ENCODE assay signal across 9 mouse cellular contexts in genomic region chr1:152746426-152746825, GRCm38 (mm10). TPM values are rescaled to one million over a fixed set of nuclear protein-coding genes. Genes with fewer than 3 reads are reported as not detected.
DNase-seq lines count a peak whose midpoint lies in the region; ATAC-seq and TF ChIP-seq lines count a peak whose summit lies in the region.
"Had no signal": no experiment of that assay in that cellular context is flagged by ENCODE, and none has a peak within 500 bp of the region (broad histone marks: within the 10 kb centered on the region; RNA-seq: fewer than 3 reads in every experiment).

No protein-coding gene starts in this region.

- H3K4me3 ChIP-seq in CH12.LX (replicated peaks in 1 of 3; ENCODE audit: low read depth in 2 of 3, low read length in 2 of 3, poor library complexity in 1 of 3), result no peak overlapping the region
- H3K4me3 ChIP-seq in forebrain, embryonic 13.5 days, result no peak overlapping the region
- no peak overlapping the region for H3K4me3 ChIP-seq in olfactory bulb, adult 2 months (ENCODE audit: insufficient read depth, low read depth, low read length)
- H3K4me3 ChIP-seq: embryonic facial prominence, embryonic 12.5 days had no signal

- peak in 1 of 2 experiments; percentile 79; a peak in 2 of 4 replicates for TF ChIP-seq CTCF in CH12.LX (conservative IDR thresholded peaks at IDR 0.05 in 1 of 2, IDR thresholded peaks at IDR 0.05 in 1 of 2; ENCODE audit: low read depth in 2 of 2, low read length in 2 of 2)
- peak; percentile 27; the same call in 1 of the 2 replicates for TF ChIP-seq CTCF in olfactory bulb, adult 2 months (IDR thresholded peaks at IDR 0.05; ENCODE audit: insufficient read depth, low read depth, low read length)

- no peak for TF ChIP-seq EP300 in CH12.LX (IDR thresholded peaks at IDR 0.05; ENCODE audit: low read length)

- no peaks in the 10 kb centered on the region for H3K36me3 ChIP-seq in CH12.LX (replicated peaks in 1 of 2; ENCODE audit: control insufficient read depth in 1 of 2, insufficient read depth in 1 of 2, low read length in 1 of 2)
- H3K36me3 ChIP-seq in forebrain, embryonic 13.5 days (ENCODE audit: poor library complexity, severe bottlenecking), result no peaks in the 10 kb centered on the region
- H3K36me3 ChIP-seq: embryonic facial prominence, embryonic 12.5 days had no signal

- in situ Hi-C loops in CH12.LX (cut with MboI; ENCODE audit: low pct_ligation_motif_present, low pct_unique_long_range_greater_than_20kb, low sequenced_read_pairs), result loop anchor here (10.0 kb wide), 1 partner anchor 222 kb away; no protein-coding TSS in a partner anchor

- peak; percentile 78 for TF ChIP-seq RAD21 in CH12.LX (IDR thresholded peaks at IDR 0.05; ENCODE audit: low read depth, low read length)

- H3K4me2 ChIP-seq in CH12.LX (ENCODE audit: insufficient read depth, low read depth, poor library complexity, severe bottlenecking), result no peak overlapping the region
- H3K4me2 ChIP-seq in forebrain, embryonic 13.5 days, result no peak overlapping the region
- H3K4me2 ChIP-seq: embryonic facial prominence, embryonic 12.5 days had no signal

- H3K9ac ChIP-seq in CH12.LX (ENCODE audit: insufficient read depth, low read depth), result no peak overlapping the region
- H3K9ac ChIP-seq in forebrain, embryonic 13.5 days, result no peak overlapping the region
- H3K9ac ChIP-seq: embryonic facial prominence, embryonic 12.5 days had no signal

- H3K27me3 ChIP-seq in CH12.LX (replicated peaks), result no peaks in the 10 kb centered on the region
- H3K27me3 ChIP-seq in forebrain, embryonic 13.5 days, result no peaks in the 10 kb centered on the region
- H3K27me3 ChIP-seq: embryonic facial prominence, embryonic 12.5 days had no signal

- ATAC-seq in forebrain, embryonic 13.5 days, result peak; percentile 61; the same call in 1 of the 2 replicates

- TF ChIP-seq POLR2A in CH12.LX (IDR thresholded peaks at IDR 0.05; ENCODE audit: low read depth, low read length), result no peak
- no peak for TF ChIP-seq POLR2A in olfactory bulb, adult 2 months (IDR thresholded peaks at IDR 0.05; ENCODE audit: insufficient read depth, low read depth, low read length)

- no peak overlapping the region for H3K27ac ChIP-seq in CH12.LX (ENCODE audit: insufficient read depth, low read depth)
- H3K27ac ChIP-seq in forebrain, embryonic 13.5 days, result no peak overlapping the region
- no peak overlapping the region for H3K27ac ChIP-seq in olfactory bulb, adult 2 months (ENCODE audit: insufficient read depth, low read depth, low read length)
- H3K27ac ChIP-seq: embryonic facial prominence, embryonic 12.5 days had no signal

- dilution Hi-C loops in CH12.LX (cut with MboI; ENCODE audit: extremely low pct_ligation_motif_present, extremely low pct_unique_long_range_greater_than_20kb, low sequenced_read_pairs), result no loop called here

- peak; percentile 57 for DNase-seq in CH12.LX (ENCODE audit: extremely low read depth)
- DNase-seq in c-Kit-positive CD71-positive TER-119-negative erythroid progenitor cells, embryonic 14.5 days (ENCODE audit: low read depth), result peak; percentile 40
- peak; percentile 84 to 92 for DNase-seq in heart, postnatal 14 days
- peak; percentile 83 to 95 for DNase-seq in kidney, postnatal 36 days
- peak; percentile 73 to 82 for DNase-seq in lung, adult 18-20 months
- DNase-seq in testis, postnatal 14 days (ENCODE audit: low spot score), result peak; percentile 44

- WGBS in forebrain, embryonic 13.5 days, result 4% methylated on average over 5 of the region's 5 CpGs
- WGBS in olfactory bulb, adult 2 months, result 5% methylated on average over 5 of the region's 5 CpGs

- intact Hi-C loops in heart, postnatal 14 days (cut with DNase I), result loop anchor here (1.0 to 10.0 kb wide), 3 partner anchors 122 to 342 kb away; no protein-coding TSS in a partner anchor

- peaks cover 0 to 11% of the 10 kb centered on the region in 2 experiments; a peak in 3 of 4 replicates for H3K4me1 ChIP-seq in CH12.LX (ENCODE audit: control insufficient read depth in 1 of 2, insufficient read depth in 2 of 2)
- H3K4me1 ChIP-seq in forebrain, embryonic 13.5 days, result peaks cover 13% of the 10 kb centered on the region
- H3K4me1 ChIP-seq in olfactory bulb, adult 2 months (ENCODE audit: control insufficient read depth, insufficient read depth, low read length), result peaks cover 14% of the 10 kb centered on the region

- H3K9me3 ChIP-seq in CH12.LX (replicated peaks; ENCODE audit: low read length), result no peaks in the 10 kb centered on the region
- no peaks in the 10 kb centered on the region for H3K9me3 ChIP-seq in forebrain, embryonic 13.5 days (replicated peaks)
- H3K9me3 ChIP-seq: embryonic facial prominence, embryonic 12.5 days had no signal

- no peaks in the 10 kb centered on the region for H3K79me2 ChIP-seq in CH12.LX (replicated peaks; ENCODE audit: control insufficient read depth, extremely low read depth, insufficient read depth, poor library complexity, severe bottlenecking)

TF ChIP-seq in CH12.LX, 34 proteins besides CTCF, POLR2A, EP300 and RAD21:
- TF ChIP-seq RCOR1 (conservative IDR thresholded peaks at IDR 0.05; ENCODE audit: low read depth, low read length) (no peak), PAX5 (IDR thresholded peaks at IDR 0.05; ENCODE audit: low read length) (no peak), IRF4 (IDR thresholded peaks at IDR 0.05; ENCODE audit: low read depth, low read length) (0 out of 2 replicates have a peak, but pooled peaks have one; percentile 14), ZC3H11A (IDR thresholded peaks at IDR 0.05; ENCODE audit: low read depth, low read length) (0 out of 2 replicates have a peak, but pooled peaks have one; percentile 25), MEF2A (IDR thresholded peaks at IDR 0.05; ENCODE audit: borderline replicate concordance, low read depth, low read length) (0 out of 2 replicates have a peak, but pooled peaks have one; percentile 19), SMC3 (IDR thresholded peaks at IDR 0.05; ENCODE audit: low read depth, low read length) (peak; percentile 83), GABPA (IDR thresholded peaks at IDR 0.05; ENCODE audit: insufficient replicate concordance, low read depth, low read length) (no peak), KAT2A (IDR thresholded peaks at IDR 0.05; ENCODE audit: insufficient replicate concordance, low read length) (no peak), TBP (conservative IDR thresholded peaks at IDR 0.05; ENCODE audit: low read depth, low read length) (no peak), BHLHE40 (IDR thresholded peaks at IDR 0.05; ENCODE audit: low read depth, low read length) (no peak), MYC (IDR thresholded peaks at IDR 0.05; ENCODE audit: low read depth, low read length) (no peak), UBTF (IDR thresholded peaks at IDR 0.05; ENCODE audit: low read depth, low read length) (no peak), USF2 (conservative IDR thresholded peaks at IDR 0.05; ENCODE audit: low read depth, low read length) (no peak), ETS1 (conservative IDR thresholded peaks at IDR 0.05; ENCODE audit: low read depth, low read length) (no peak), JUND (conservative IDR thresholded peaks at IDR 0.05; ENCODE audit: low read depth, low read length) (0 out of 2 replicates have a peak, but pooled peaks have one; percentile 24), SIN3A (IDR thresholded peaks at IDR 0.05; ENCODE audit: low read length) (no peak)

RNA-seq across cellular contexts. Expression of gene Apobec4, which starts 3.9 kb away (rescaled TPM):
- total RNA-seq in CH12.LX (2012; rRNA removed) (not detected in 2 replicates), CH12.LX (2014; rRNA removed) (not detected in 2 replicates)
- not detected in 2 replicates for polyA plus RNA-seq in CH12.LX (2012; ENCODE audit: insufficient read length, low read depth)
- 0.14 TPM in 1 of 2 replicates, not detected in the other for polyA plus RNA-seq in forebrain, embryonic 13.5 days (2015; fragmentation: Nextera tagmentation; extraction: Ambion mirVana)
- not detected for total RNA-seq in heart, postnatal 14 days (2021)
- not detected in 2 replicates for polyA plus RNA-seq in olfactory bulb, adult 2 months (2012; ENCODE audit: insufficient read depth, insufficient read length, low replicate concordance, missing spikeins)
- polyA plus RNA-seq: embryonic facial prominence, embryonic 12.5 days had no signal

RNA-seq across cellular contexts. Expression of gene Rgl1, which starts 19.7 kb away (rescaled TPM):
- total RNA-seq in CH12.LX (2012; rRNA removed), result 0.25 and 0.42 TPM in 2 replicates
- 0.68 and 0.74 TPM in 2 replicates for total RNA-seq in CH12.LX (2014; rRNA removed)
- polyA plus RNA-seq in CH12.LX (2012; ENCODE audit: insufficient read length, low read depth), result 1.7 and 1.8 TPM in 2 replicates
- 15.8 and 18.5 TPM in 2 replicates for polyA plus RNA-seq in forebrain, embryonic 13.5 days (2015; fragmentation: Nextera tagmentation; extraction: Ambion mirVana)
- 10 to 100 TPM; 51.7 to 51.8 TPM for total RNA-seq in heart, postnatal 14 days (2021)
- not detected in 2 replicates for polyA plus RNA-seq in olfactory bulb, adult 2 months (2012; ENCODE audit: insufficient read depth, insufficient read length, low replicate concordance, missing spikeins)

RNA-seq across cellular contexts. Expression of gene Arpc5, which starts 19.9 kb away (rescaled TPM):
- total RNA-seq in CH12.LX (2012; rRNA removed) (125 and 128 TPM in 2 replicates), CH12.LX (2014; rRNA removed) (399 and 408 TPM in 2 replicates)
- 232 and 260 TPM in 2 replicates for polyA plus RNA-seq in CH12.LX (2012; ENCODE audit: insufficient read length, low read depth)
- 299 and 312 TPM in 2 replicates for polyA plus RNA-seq in forebrain, embryonic 13.5 days (2015; fragmentation: Nextera tagmentation; extraction: Ambion mirVana)
- total RNA-seq in heart, postnatal 14 days (2021), result 10 to 100 TPM; 53.0 to 57.9 TPM
- polyA plus RNA-seq in olfactory bulb, adult 2 months (2012; ENCODE audit: insufficient read depth, insufficient read length, low replicate concordance, missing spikeins), result not detected in 2 replicates

RNA-seq across cellular contexts. Expression of gene Ncf2, which starts 53.6 kb away (rescaled TPM):
- total RNA-seq in CH12.LX (2012; rRNA removed), result 82.5 and 89.2 TPM in 2 replicates
- 89.9 and 99.9 TPM in 2 replicates for total RNA-seq in CH12.LX (2014; rRNA removed)
- polyA plus RNA-seq in CH12.LX (2012; ENCODE audit: insufficient read length, low read depth), result 82.6 and 85.8 TPM in 2 replicates
- 1.9 and 2.3 TPM in 2 replicates for polyA plus RNA-seq in forebrain, embryonic 13.5 days (2015; fragmentation: Nextera tagmentation; extraction: Ambion mirVana)
- 1 to 10 TPM; 3.9 to 5.1 TPM for total RNA-seq in heart, postnatal 14 days (2021)
- polyA plus RNA-seq in olfactory bulb, adult 2 months (2012; ENCODE audit: insufficient read depth, insufficient read length, low replicate concordance, missing spikeins), result not detected in 2 replicates
